Mouse (Mus musculus) CD4-positive, CD25-positive, alpha-beta regulatory T cell, adult 4 months (primary cell): Measurements from ENCODE around the gene Cfap45. TPM values are rescaled to one million over a fixed set of nuclear protein-coding genes. Genes with fewer than 3 reads are reported as not detected.

Source experiments
- ATAC-seq: one replicate; pipeline ENCODE4 v1.8.0; 2017
- polyA plus RNA-seq, 2 experiments: library from polyadenylated mRNA; unstranded; fragments of 100-300 nt; shearing (Covaris generic); gene quantifications; one replicate each; pipeline ENCODE4 v1.2.1; 2017

Gene Cfap45
- polyA plus RNA-seq, 2 experiments from 2014 or later, result 0.69 TPM; not detected in 1

GRCm38 (mm10) chr1:172519644-172520043, 957 bp upstream of the Cfap45 start:
- no peak for ATAC-seq

GRCm38 (mm10) chr1:172522524-172522923, 1.9 kb downstream of the Cfap45 start:
- ATAC-seq, result no peak

- no peak for ATAC-seq
Observed at GRCm38 (mm10) chr1:172523699-172524101, 3.1 kb downstream of the Cfap45 start.

GRCm38 (mm10) chr1:172525027-172525764, 4.6 kb downstream of the Cfap45 start:
- peak; percentile 22 for ATAC-seq

GRCm38 (mm10) chr1:172525971-172526370, 5.4 kb downstream of the Cfap45 start:
- no peak for ATAC-seq

GRCm38 (mm10) chr1:172526380-172527081, 5.9 kb downstream of the Cfap45 start:
- peak; percentile 58 for ATAC-seq

- no peak for ATAC-seq
Observed at GRCm38 (mm10) chr1:172527431-172527830, 6.8 kb downstream of the Cfap45 start.

- peak; percentile 78 for ATAC-seq
Observed at GRCm38 (mm10) chr1:172528701-172529100, 8.1 kb downstream of the Cfap45 start.

GRCm38 (mm10) chr1:172530544-172531220, 10.1 kb downstream of the Cfap45 start:
- no peak for ATAC-seq

GRCm38 (mm10) chr1:172532551-172532950, 11.9 kb downstream of the Cfap45 start:
- no peak for ATAC-seq

- no peak for ATAC-seq
Observed at GRCm38 (mm10) chr1:172535116-172535515, 14.5 kb downstream of the Cfap45 start.

- ATAC-seq, result no peak
Observed at GRCm38 (mm10) chr1:172539827-172540226, 19.2 kb downstream of the Cfap45 start.

- no peak for ATAC-seq
Observed at GRCm38 (mm10) chr1:172540283-172540820, 19.8 kb downstream of the Cfap45 start.

- ATAC-seq, result no peak
Observed at GRCm38 (mm10) chr1:172546062-172546461, 25.5 kb downstream of the Cfap45 start.

- peak; percentile 87 for ATAC-seq
Observed at GRCm38 (mm10) chr1:172548501-172548900, 27.9 kb downstream of the Cfap45 start.

GRCm38 (mm10) chr1:172549314-172549713, 28.7 kb downstream of the Cfap45 start:
- no peak for ATAC-seq

GRCm38 (mm10) chr1:172549717-172550116, 29.1 kb downstream of the Cfap45 start:
- ATAC-seq, result no peak

- ATAC-seq, result peak; percentile 77
Observed at GRCm38 (mm10) chr1:172550551-172550951, 29.9 kb downstream of the Cfap45 start.

GRCm38 (mm10) chr1:172551009-172551408, 30.4 kb downstream of the Cfap45 start:
- ATAC-seq, result no peak

- no peak for ATAC-seq
Observed at GRCm38 (mm10) chr1:172552623-172553022, 32.0 kb downstream of the Cfap45 start.

- no peak for ATAC-seq
Observed at GRCm38 (mm10) chr1:172555638-172556037, 35.0 kb downstream of the Cfap45 start, which contains the start of gene Vsig8. Gene Vsig8 (plus strand): TSS chr1:172555938.

- peak; percentile 82 for ATAC-seq
Observed at GRCm38 (mm10) chr1:172562641-172563464, 42.3 kb downstream of the Cfap45 start.
